Mouse (Mus musculus): ENCODE results near the gene Cog8. TPM values are rescaled to one million over a fixed set of nuclear protein-coding genes. Genes with fewer than 3 reads are reported as not detected.

Cog8 gene
- polyA plus RNA-seq, 1 experiment from 2014 or later = 38.8 TPM

GRCm38 (mm10) chr8:107030650-107031576 lies 25.6 kb downstream of the Cog8 start, which contains the start of gene Vps4a:
Gene Vps4a, plus strand, starts transcription at chr8:107031222.
- DNase-seq (ENCODE audit: low spot score, missing footprints) = peak; percentile 100
- Histone ChIP-seq H3K4me3 (ENCODE audit: low read depth, low read length) (peak within 1 kb of the TSS; percentile 96), H3K9me3 (ENCODE audit: control insufficient read depth, low read length) (no peaks in the 10 kb centered on the region), H3K4me1 (ENCODE audit: control insufficient read depth, insufficient read depth, low read length) (peaks cover 8% of the 10 kb centered on the region), H3K27ac (ENCODE audit: low read depth, low read length) (peak within 1 kb of the TSS; percentile 16), H3K9ac (ENCODE audit: low read length) (peak within 1 kb of the TSS; percentile 91), H3K4me2 (peak within 1 kb of the TSS; percentile 92), H3K36me3 (ENCODE audit: control insufficient read depth, insufficient read depth, low read length) (no peaks in the 10 kb centered on the region), H3K27me3 (ENCODE audit: control insufficient read depth, insufficient read depth, low read length) (no peaks in the 10 kb centered on the region)
- WGBS = 4% methylated on average over 63 of the region's 66 CpGs
- ATAC-seq (ENCODE audit: low FRiP score) = peak; percentile 96

GRCm38 (mm10) chr8:107030058-107030457 lies 26.4 kb downstream of the Cog8 start:
- H3K9me3 ChIP-seq (ENCODE audit: control insufficient read depth, low read length) = no peaks in the 10 kb centered on the region
- peaks cover 8% of the 10 kb centered on the region for H3K4me1 ChIP-seq (ENCODE audit: control insufficient read depth, insufficient read depth, low read length)
- H3K9ac ChIP-seq (ENCODE audit: low read length) = no peak overlapping the region
- H3K36me3 ChIP-seq (ENCODE audit: control insufficient read depth, insufficient read depth, low read length) = no peaks in the 10 kb centered on the region
- no peak overlapping the region for H3K4me3 ChIP-seq (ENCODE audit: low read depth, low read length)
- no peaks in the 10 kb centered on the region for H3K27me3 ChIP-seq (ENCODE audit: control insufficient read depth, insufficient read depth, low read length)
- DNase-seq (ENCODE audit: low spot score, missing footprints) (peak; percentile 75), ATAC-seq (ENCODE audit: low FRiP score) (no peak)
- H3K27ac ChIP-seq (ENCODE audit: low read depth, low read length) = no peak overlapping the region
- no peak overlapping the region for H3K4me2 ChIP-seq
- 76% methylated on average over 5 of the region's 5 CpGs for WGBS

- Histone ChIP-seq H3K4me3 (ENCODE audit: low read depth, low read length) (no peak overlapping the region), H3K36me3 (ENCODE audit: control insufficient read depth, insufficient read depth, low read length) (no peaks in the 10 kb centered on the region), H3K9ac (ENCODE audit: low read length) (no peak overlapping the region), H3K9me3 (ENCODE audit: control insufficient read depth, low read length) (no peaks in the 10 kb centered on the region), H3K27me3 (ENCODE audit: control insufficient read depth, insufficient read depth, low read length) (no peaks in the 10 kb centered on the region), H3K4me2 (no peak overlapping the region), H3K27ac (ENCODE audit: low read depth, low read length) (no peak overlapping the region), H3K4me1 (ENCODE audit: control insufficient read depth, insufficient read depth, low read length) (peaks cover 8% of the 10 kb centered on the region)
- ATAC-seq (ENCODE audit: low FRiP score) (no peak), DNase-seq (ENCODE audit: low spot score, missing footprints) (no peak)
- WGBS = 85% methylated on average over 3 of the region's 3 CpGs
These were observed 27.2 kb downstream of the Cog8 start for GRCm38 (mm10) chr8:107029310-107029709.

GRCm38 (mm10) chr8:107023479-107023878 lies 33.0 kb downstream of the Cog8 start:
- no peaks in the 10 kb centered on the region for H3K36me3 ChIP-seq (ENCODE audit: control insufficient read depth, insufficient read depth, low read length)
- no peak for DNase-seq (ENCODE audit: low spot score, missing footprints)
- no peak overlapping the region for H3K4me2 ChIP-seq
- H3K9ac ChIP-seq (ENCODE audit: low read length) = no peak overlapping the region
- ATAC-seq (ENCODE audit: low FRiP score) = no peak
- no peaks in the 10 kb centered on the region for H3K27me3 ChIP-seq (ENCODE audit: control insufficient read depth, insufficient read depth, low read length)
- H3K4me3 ChIP-seq (ENCODE audit: low read depth, low read length) = no peak overlapping the region
- H3K9me3 ChIP-seq (ENCODE audit: control insufficient read depth, low read length) = no peaks in the 10 kb centered on the region
- no peak overlapping the region for H3K27ac ChIP-seq (ENCODE audit: low read depth, low read length)
- no peaks in the 10 kb centered on the region for H3K4me1 ChIP-seq (ENCODE audit: control insufficient read depth, insufficient read depth, low read length)
- WGBS = 92% methylated on average over 8 of the region's 8 CpGs

- Histone ChIP-seq H3K27me3 (ENCODE audit: control insufficient read depth, insufficient read depth, low read length) (no peaks in the 10 kb centered on the region), H3K36me3 (ENCODE audit: control insufficient read depth, insufficient read depth, low read length) (no peaks in the 10 kb centered on the region; the same call in 1 of the 2 replicates), H3K4me3 (ENCODE audit: low read depth, low read length) (no peak overlapping the region), H3K27ac (ENCODE audit: low read depth, low read length) (no peak overlapping the region), H3K4me1 (ENCODE audit: control insufficient read depth, insufficient read depth, low read length) (no peaks in the 10 kb centered on the region), H3K9me3 (ENCODE audit: control insufficient read depth, low read length) (no peaks in the 10 kb centered on the region), H3K4me2 (no peak overlapping the region), H3K9ac (ENCODE audit: low read length) (no peak overlapping the region)
- DNase-seq (ENCODE audit: low spot score, missing footprints) (no peak), ATAC-seq (ENCODE audit: low FRiP score) (no peak)
- WGBS = 96% methylated on average over 1 of the region's 1 CpGs
These were observed 41.6 kb downstream of the Cog8 start for GRCm38 (mm10) chr8:107014915-107015314.

GRCm38 (mm10) chr8:107012666-107013065 lies 43.8 kb downstream of the Cog8 start:
- ATAC-seq (ENCODE audit: low FRiP score) = no peak
- H3K4me1 ChIP-seq (ENCODE audit: control insufficient read depth, insufficient read depth, low read length) = no peaks in the 10 kb centered on the region
- H3K9ac ChIP-seq (ENCODE audit: low read length) = no peak overlapping the region
- H3K27me3 ChIP-seq (ENCODE audit: control insufficient read depth, insufficient read depth, low read length) = no peaks in the 10 kb centered on the region
- no peaks in the 10 kb centered on the region for H3K9me3 ChIP-seq (ENCODE audit: control insufficient read depth, low read length)
- H3K27ac ChIP-seq (ENCODE audit: low read depth, low read length) = no peak overlapping the region
- no peak overlapping the region for H3K4me2 ChIP-seq
- DNase-seq (ENCODE audit: low spot score, missing footprints) = no peak
- 79% methylated on average over 2 of the region's 2 CpGs for WGBS
- H3K36me3 ChIP-seq (ENCODE audit: control insufficient read depth, insufficient read depth, low read length) = peaks cover 2% of the 10 kb centered on the region; the same call in 1 of the 2 replicates
- H3K4me3 ChIP-seq (ENCODE audit: low read depth, low read length) = no peak overlapping the region

GRCm38 (mm10) chr8:107007795-107008194 lies 48.7 kb downstream of the Cog8 start:
- H3K4me2 ChIP-seq = no peak overlapping the region
- no peak overlapping the region for H3K4me3 ChIP-seq (ENCODE audit: low read depth, low read length)
- no peaks in the 10 kb centered on the region for H3K4me1 ChIP-seq (ENCODE audit: control insufficient read depth, insufficient read depth, low read length)
- H3K9me3 ChIP-seq (ENCODE audit: control insufficient read depth, low read length) = no peaks in the 10 kb centered on the region
- 93% methylated on average over 3 of the region's 3 CpGs for WGBS
- no peaks in the 10 kb centered on the region for H3K27me3 ChIP-seq (ENCODE audit: control insufficient read depth, insufficient read depth, low read length)
- ATAC-seq (ENCODE audit: low FRiP score) = no peak
- H3K36me3 ChIP-seq (ENCODE audit: control insufficient read depth, insufficient read depth, low read length) = peaks cover 2% of the 10 kb centered on the region; the same call in 1 of the 2 replicates
- DNase-seq (ENCODE audit: low spot score, missing footprints) = no peak
- H3K9ac ChIP-seq (ENCODE audit: low read length) = no peak overlapping the region
- H3K27ac ChIP-seq (ENCODE audit: low read depth, low read length) = no peak overlapping the region

- 47% methylated on average over 5 of the region's 5 CpGs for WGBS
These were observed 54.0 kb downstream of the Cog8 start for GRCm38 (mm10) chr8:107002532-107002931.

GRCm38 (mm10) chr8:106999068-106999467 lies 57.4 kb downstream of the Cog8 start:
- 95% methylated on average over 1 of the region's 1 CpGs for WGBS
- H3K9ac ChIP-seq (ENCODE audit: low read length) = no peak overlapping the region
- ATAC-seq (ENCODE audit: low FRiP score) = no peak
- H3K4me3 ChIP-seq (ENCODE audit: low read depth, low read length) = no peak overlapping the region
- no peaks in the 10 kb centered on the region for H3K4me1 ChIP-seq (ENCODE audit: control insufficient read depth, insufficient read depth, low read length)
- DNase-seq (ENCODE audit: low spot score, missing footprints) = no peak
- no peaks in the 10 kb centered on the region for H3K27me3 ChIP-seq (ENCODE audit: control insufficient read depth, insufficient read depth, low read length)
- H3K36me3 ChIP-seq (ENCODE audit: control insufficient read depth, insufficient read depth, low read length) = no peaks in the 10 kb centered on the region
- no peak overlapping the region for H3K4me2 ChIP-seq
- H3K27ac ChIP-seq (ENCODE audit: low read depth, low read length) = no peak overlapping the region
- H3K9me3 ChIP-seq (ENCODE audit: control insufficient read depth, low read length) = no peaks in the 10 kb centered on the region

More at GRCm38 (mm10) chr8:107002532-107002931, 54.0 kb downstream of the Cog8 start:
- Histone ChIP-seq H3K4me1 (ENCODE audit: control insufficient read depth, insufficient read depth, low read length) (no peaks in the 10 kb centered on the region), H3K4me2 (no peak overlapping the region), H3K36me3 (ENCODE audit: control insufficient read depth, insufficient read depth, low read length) (no peaks in the 10 kb centered on the region), H3K27ac (ENCODE audit: low read depth, low read length) (no peak overlapping the region), H3K9ac (ENCODE audit: low read length) (no peak overlapping the region), H3K4me3 (ENCODE audit: low read depth, low read length) (no peak overlapping the region), H3K9me3 (ENCODE audit: control insufficient read depth, low read length) (no peaks in the 10 kb centered on the region), H3K27me3 (ENCODE audit: control insufficient read depth, insufficient read depth, low read length) (no peaks in the 10 kb centered on the region)
- ATAC-seq (ENCODE audit: low FRiP score) (no peak), DNase-seq (ENCODE audit: low spot score, missing footprints) (peak; percentile 97)
